Mouse (Mus musculus): ENCODE measurements at regions not wholly inside any gene's neighbourhood (a gene's known extent, or its start where the extent isn't known, plus 50 kb on each side); places are given as distances from the start of the nearest gene placed in this dataset.
A peak's percentile ranks its signal among the peaks of the same experiment; 100 is the strongest.

GRCm38 (mm10) chr13:100975741-100976140, 142.5 kb upstream of the Slc30a5 start:
- WGBS, result 87% methylated on average over 3 of the region's 3 CpGs
- no peaks in the 10 kb centered on the region for H3K4me1 ChIP-seq (ENCODE audit: control insufficient read depth, insufficient read depth, low read length)
- H3K9me3 ChIP-seq (ENCODE audit: control insufficient read depth, low read length), result no peaks in the 10 kb centered on the region
- no peak overlapping the region for H3K4me2 ChIP-seq (ENCODE audit: low read depth, low read length)
- H3K27ac ChIP-seq (ENCODE audit: low read depth, low read length), result no peak overlapping the region
- no peaks in the 10 kb centered on the region for H3K36me3 ChIP-seq (ENCODE audit: control insufficient read depth, insufficient read depth, low read length)
- no peaks in the 10 kb centered on the region for H3K27me3 ChIP-seq (ENCODE audit: control insufficient read depth, insufficient read depth, low read length)
- H3K9ac ChIP-seq (replicated peaks; ENCODE audit: low read depth, low read length), result no peak overlapping the region
- no peak for ATAC-seq (ENCODE audit: low read depth)
- H3K4me3 ChIP-seq (ENCODE audit: low read depth, low read length), result no peak overlapping the region

DNA sequence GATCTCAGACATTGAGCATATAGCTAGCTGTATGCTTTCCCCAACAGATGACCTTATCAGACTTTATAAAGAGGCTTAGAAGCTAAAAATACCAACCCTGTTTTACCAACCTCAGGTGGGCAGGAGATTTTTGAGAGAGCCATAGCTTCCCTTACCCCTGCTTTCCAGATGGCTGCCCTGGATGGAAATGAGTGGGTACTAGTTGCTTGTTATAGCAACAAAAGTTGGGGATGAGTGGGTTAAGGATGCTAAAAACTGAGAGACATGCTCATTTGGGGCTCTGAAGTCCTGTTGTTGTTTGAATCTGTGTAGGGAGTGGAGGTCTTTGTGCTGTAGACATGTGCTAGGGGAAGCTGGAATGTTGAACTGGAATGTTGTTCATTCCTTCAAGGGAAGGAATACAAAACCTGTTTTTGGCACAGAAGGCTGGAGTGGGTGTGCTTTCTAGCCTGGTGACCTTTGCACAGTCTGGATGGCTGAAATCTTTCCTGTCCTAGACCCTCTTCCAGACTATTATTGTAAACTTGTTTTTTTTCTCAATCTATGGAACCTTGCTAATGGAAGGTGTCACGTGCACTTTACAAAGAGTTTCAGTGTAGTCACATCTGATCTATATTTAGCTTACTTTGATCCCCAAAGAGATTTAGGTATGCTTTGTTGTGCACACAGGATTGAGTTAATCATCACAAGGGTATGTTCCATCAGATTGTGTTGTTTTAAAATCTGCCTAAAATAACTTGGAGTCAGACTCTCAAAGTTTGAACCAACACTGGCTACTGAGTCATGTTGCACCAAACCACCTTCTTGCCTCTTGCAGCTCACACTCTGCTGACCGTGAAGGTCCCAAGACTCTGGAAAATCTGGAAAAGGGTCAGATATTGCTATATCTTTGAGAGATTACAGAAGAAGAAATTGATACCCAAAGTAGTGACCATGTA, 138.1 kb upstream of the Slc30a5 start:
- Histone ChIP-seq H3K9ac (replicated peaks; ENCODE audit: low read depth, low read length) (no peak overlapping the region), H3K4me1 (ENCODE audit: control insufficient read depth, insufficient read depth, low read length) (no peaks in the 10 kb centered on the region), H3K27ac (ENCODE audit: low read depth, low read length) (no peak overlapping the region), H3K36me3 (ENCODE audit: control insufficient read depth, insufficient read depth, low read length) (no peaks in the 10 kb centered on the region), H3K27me3 (ENCODE audit: control insufficient read depth, insufficient read depth, low read length) (no peaks in the 10 kb centered on the region), H3K4me2 (ENCODE audit: low read depth, low read length) (no peak overlapping the region), H3K9me3 (ENCODE audit: control insufficient read depth, low read length) (no peaks in the 10 kb centered on the region), H3K4me3 (ENCODE audit: low read depth, low read length) (no peak overlapping the region)
- WGBS, result 80% methylated on average over 2 of the region's 2 CpGs
- no peak for ATAC-seq (ENCODE audit: low read depth)

GRCm38 (mm10) chr13:100962811-100963540, 129.7 kb upstream of the Slc30a5 start:
- no peak for ATAC-seq (ENCODE audit: low read depth)
- H3K4me2 ChIP-seq (ENCODE audit: low read depth, low read length), result no peak overlapping the region
- no peaks in the 10 kb centered on the region for H3K27me3 ChIP-seq (ENCODE audit: control insufficient read depth, insufficient read depth, low read length)
- no peak overlapping the region for H3K27ac ChIP-seq (ENCODE audit: low read depth, low read length)
- H3K4me1 ChIP-seq (ENCODE audit: control insufficient read depth, insufficient read depth, low read length), result no peaks in the 10 kb centered on the region
- H3K9me3 ChIP-seq (ENCODE audit: control insufficient read depth, low read length), result no peaks in the 10 kb centered on the region
- WGBS, result 62% methylated on average over 4 of the region's 4 CpGs
- no peak overlapping the region for H3K4me3 ChIP-seq (ENCODE audit: low read depth, low read length)
- H3K36me3 ChIP-seq (ENCODE audit: control insufficient read depth, insufficient read depth, low read length), result no peaks in the 10 kb centered on the region
- H3K9ac ChIP-seq (replicated peaks; ENCODE audit: low read depth, low read length), result no peak overlapping the region

DNA sequence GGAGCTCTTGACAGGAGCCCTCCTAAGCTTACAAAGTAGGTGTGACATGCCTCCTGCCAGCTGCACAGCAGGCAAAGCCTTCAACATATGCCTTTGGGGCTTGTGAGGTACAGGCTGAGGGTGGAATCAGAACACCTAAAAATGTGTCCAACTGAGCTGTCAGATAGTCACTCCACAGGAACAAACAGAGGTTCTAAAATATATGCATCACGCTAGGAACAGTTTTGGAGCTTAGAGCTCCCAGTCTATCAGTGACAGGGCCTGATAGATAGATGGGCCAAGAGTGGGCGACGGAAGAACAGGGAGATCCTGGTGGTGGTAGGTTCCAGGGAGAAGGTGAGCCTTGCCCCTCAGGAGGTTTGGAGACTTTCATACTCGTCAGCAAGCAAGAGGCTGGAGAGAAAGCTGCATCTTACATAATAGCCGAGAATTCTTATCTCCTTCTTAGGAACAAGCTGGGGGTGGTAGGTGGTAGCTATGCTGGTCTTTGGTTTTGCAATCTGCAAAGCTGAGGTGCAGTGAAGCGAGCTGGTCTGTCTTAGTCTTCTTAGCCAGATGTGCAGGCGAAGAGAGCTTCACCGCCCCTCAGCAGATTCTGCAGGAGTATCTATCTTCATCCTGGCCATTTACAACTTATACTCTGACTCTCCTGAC, 121.5 kb upstream of the Slc30a5 start:
- no peaks in the 10 kb centered on the region for H3K36me3 ChIP-seq (ENCODE audit: control insufficient read depth, insufficient read depth, low read length)
- no peak for ATAC-seq (ENCODE audit: low read depth)
- WGBS, result 88% methylated on average over 8 of the region's 8 CpGs

DNA sequence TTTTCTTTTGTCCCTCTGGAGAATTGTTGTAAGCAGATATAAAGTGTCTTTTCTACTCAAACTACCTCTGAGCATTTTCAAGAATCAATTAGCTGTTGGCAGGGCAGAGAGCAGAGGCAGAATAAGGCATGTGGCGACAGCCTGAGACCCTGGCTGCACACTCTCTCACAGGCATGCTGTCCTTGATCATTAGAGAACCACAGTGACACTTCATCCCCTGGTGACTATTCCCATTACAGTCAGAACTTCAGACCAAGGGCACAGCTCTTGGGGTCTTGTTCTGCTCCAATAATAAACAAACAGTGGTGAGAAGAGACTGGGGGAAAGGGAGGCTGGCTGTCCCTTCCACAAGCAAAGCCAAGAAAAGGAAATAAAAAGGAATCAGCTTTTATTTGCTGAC, 120.9 kb upstream of the Slc30a5 start:
- Histone ChIP-seq H3K4me2 (ENCODE audit: low read depth, low read length) (no peak overlapping the region), H3K9ac (replicated peaks; ENCODE audit: low read depth, low read length) (no peak overlapping the region), H3K27me3 (ENCODE audit: control insufficient read depth, insufficient read depth, low read length) (no peaks in the 10 kb centered on the region), H3K27ac (ENCODE audit: low read depth, low read length) (no peak overlapping the region), H3K4me3 (ENCODE audit: low read depth, low read length) (no peak overlapping the region), H3K9me3 (ENCODE audit: control insufficient read depth, low read length) (peaks cover 4% of the 10 kb centered on the region; the same call in 1 of the 2 replicates), H3K36me3 (ENCODE audit: control insufficient read depth, insufficient read depth, low read length) (no peaks in the 10 kb centered on the region), H3K4me1 (ENCODE audit: control insufficient read depth, insufficient read depth, low read length) (no peaks in the 10 kb centered on the region)
- 48% methylated on average over 1 of the region's 1 CpGs for WGBS
- no peak for ATAC-seq (ENCODE audit: low read depth)

More for the DNA sequence above, 121.5 kb upstream of the Slc30a5 start:
- H3K27me3 ChIP-seq (ENCODE audit: control insufficient read depth, insufficient read depth, low read length), result no peaks in the 10 kb centered on the region
- no peak overlapping the region for H3K9ac ChIP-seq (replicated peaks; ENCODE audit: low read depth, low read length)
- H3K4me2 ChIP-seq (ENCODE audit: low read depth, low read length), result no peak overlapping the region
- no peak overlapping the region for H3K4me3 ChIP-seq (ENCODE audit: low read depth, low read length)
- H3K27ac ChIP-seq (ENCODE audit: low read depth, low read length), result no peak overlapping the region
- no peaks in the 10 kb centered on the region for H3K4me1 ChIP-seq (ENCODE audit: control insufficient read depth, insufficient read depth, low read length)
- peaks cover 4% of the 10 kb centered on the region; the same call in 1 of the 2 replicates for H3K9me3 ChIP-seq (ENCODE audit: control insufficient read depth, low read length)

GRCm38 (mm10) chr13:100951185-100951508, 117.9 kb upstream of the Slc30a5 start:
- Histone ChIP-seq H3K4me2 (ENCODE audit: low read depth, low read length) (no peak overlapping the region), H3K4me3 (ENCODE audit: low read depth, low read length) (no peak overlapping the region), H3K27me3 (ENCODE audit: control insufficient read depth, insufficient read depth, low read length) (no peaks in the 10 kb centered on the region), H3K36me3 (ENCODE audit: control insufficient read depth, insufficient read depth, low read length) (no peaks in the 10 kb centered on the region), H3K27ac (ENCODE audit: low read depth, low read length) (no peak overlapping the region), H3K9ac (replicated peaks; ENCODE audit: low read depth, low read length) (no peak overlapping the region), H3K9me3 (ENCODE audit: control insufficient read depth, low read length) (no peaks in the 10 kb centered on the region), H3K4me1 (ENCODE audit: control insufficient read depth, insufficient read depth, low read length) (no peaks in the 10 kb centered on the region)
- WGBS, result 89% methylated on average over 1 of the region's 1 CpGs
- no peak for ATAC-seq (ENCODE audit: low read depth)

GRCm38 (mm10) chr13:100950348-100951184, 117.3 kb upstream of the Slc30a5 start:
- Histone ChIP-seq H3K27me3 (ENCODE audit: control insufficient read depth, insufficient read depth, low read length) (no peaks in the 10 kb centered on the region), H3K9me3 (ENCODE audit: control insufficient read depth, low read length) (no peaks in the 10 kb centered on the region), H3K4me1 (ENCODE audit: control insufficient read depth, insufficient read depth, low read length) (no peaks in the 10 kb centered on the region), H3K4me2 (ENCODE audit: low read depth, low read length) (no peak overlapping the region), H3K36me3 (ENCODE audit: control insufficient read depth, insufficient read depth, low read length) (no peaks in the 10 kb centered on the region), H3K9ac (replicated peaks; ENCODE audit: low read depth, low read length) (no peak overlapping the region), H3K4me3 (ENCODE audit: low read depth, low read length) (no peak overlapping the region), H3K27ac (ENCODE audit: low read depth, low read length) (no peak overlapping the region)
- WGBS, result 20% methylated on average over 7 of the region's 7 CpGs
- peak; percentile 83; the same call in 1 of the 2 replicates for ATAC-seq (ENCODE audit: low read depth)

GRCm38 (mm10) chr13:100943206-100943848, 110.1 kb upstream of the Slc30a5 start:
- Histone ChIP-seq H3K9me3 (ENCODE audit: control insufficient read depth, low read length) (no peaks in the 10 kb centered on the region), H3K4me3 (ENCODE audit: low read depth, low read length) (no peak overlapping the region), H3K27me3 (ENCODE audit: control insufficient read depth, insufficient read depth, low read length) (no peaks in the 10 kb centered on the region), H3K4me2 (ENCODE audit: low read depth, low read length) (no peak overlapping the region), H3K9ac (replicated peaks; ENCODE audit: low read depth, low read length) (no peak overlapping the region), H3K36me3 (ENCODE audit: control insufficient read depth, insufficient read depth, low read length) (no peaks in the 10 kb centered on the region), H3K4me1 (ENCODE audit: control insufficient read depth, insufficient read depth, low read length) (no peaks in the 10 kb centered on the region), H3K27ac (ENCODE audit: low read depth, low read length) (no peak overlapping the region)
- no peak for ATAC-seq (ENCODE audit: low read depth)
- 64% methylated on average over 5 of the region's 5 CpGs for WGBS
